9 mouse cellular contexts compared by ENCODE assay signal in genomic region chr2:34903652-34904405, GRCm38 (mm10). TPM values are rescaled to one million over a fixed set of nuclear protein-coding genes. Genes with fewer than 3 reads are reported as not detected.
DNase-seq lines count a peak whose midpoint lies in the region; ATAC-seq lines count a peak whose summit lies in the region.
"Had no signal": no experiment of that assay in that cellular context is flagged by ENCODE, and none has a peak within 500 bp of the region (broad histone marks: within the 10 kb centered on the region; RNA-seq: fewer than 3 reads in every experiment).

No protein-coding gene starts in this region.

- H3K27me3 ChIP-seq in forebrain, embryonic 10.5 days (ENCODE audit: poor library complexity, severe bottlenecking): peaks cover 20% of the 10 kb centered on the region
- H3K27me3 ChIP-seq in forebrain, embryonic 14.5 days (replicated peaks; ENCODE audit: control insufficient read depth, insufficient read depth, low read length): no peaks in the 10 kb centered on the region
- no peaks in the 10 kb centered on the region for H3K27me3 ChIP-seq in neural tube, embryonic 12.5 days (replicated peaks)
- H3K27me3 ChIP-seq in liver, embryonic 12.5 days (replicated peaks): no peaks in the 10 kb centered on the region

- no peaks in the 10 kb centered on the region for H3K9me3 ChIP-seq in forebrain, embryonic 10.5 days
- H3K9me3 ChIP-seq in forebrain, embryonic 14.5 days (replicated peaks; ENCODE audit: control insufficient read depth, low read length): no peaks in the 10 kb centered on the region
- H3K9me3 ChIP-seq in neural tube, embryonic 12.5 days: no peaks in the 10 kb centered on the region
- no peaks in the 10 kb centered on the region for H3K9me3 ChIP-seq in liver, embryonic 12.5 days (replicated peaks)

- peaks cover 29% of the 10 kb centered on the region for H3K4me1 ChIP-seq in forebrain, embryonic 10.5 days
- no peaks in the 10 kb centered on the region; the same call in 1 of the 2 replicates for H3K4me1 ChIP-seq in forebrain, embryonic 14.5 days (ENCODE audit: control insufficient read depth, insufficient read depth, low read length)
- peaks cover 18% of the 10 kb centered on the region for H3K4me1 ChIP-seq in neural tube, embryonic 12.5 days
- peaks cover 39% of the 10 kb centered on the region for H3K4me1 ChIP-seq in liver, embryonic 12.5 days

- H3K36me3 ChIP-seq in forebrain, embryonic 10.5 days (replicated peaks): peaks cover 3% of the 10 kb centered on the region; the same call in 1 of the 2 replicates
- H3K36me3 ChIP-seq in forebrain, embryonic 14.5 days (ENCODE audit: control insufficient read depth, insufficient read depth, low read length): 0 out of 2 replicates have a peak, but pooled peaks cover 3% of the 10 kb centered on the region
- H3K36me3 ChIP-seq in neural tube, embryonic 12.5 days: no peaks in the 10 kb centered on the region
- H3K36me3 ChIP-seq in liver, embryonic 12.5 days: peaks cover 38% of the 10 kb centered on the region

- no peak for ATAC-seq in forebrain, embryonic 14.5 days
- ATAC-seq in neural tube, embryonic 12.5 days (ENCODE audit: low FRiP score, low read depth): no peak
- no peak for ATAC-seq in liver, embryonic 12.5 days
- no peak for ATAC-seq in monocyte, adult 5-6 weeks (replicated peaks; ENCODE audit: insufficient number of reproducible peaks, low FRiP score, low TSS enrichment, poor library complexity, severe bottlenecking)

- peak overlapping the region; percentile 54; the same call in 1 of the 2 replicates for H3K27ac ChIP-seq in forebrain, embryonic 10.5 days
- H3K27ac ChIP-seq in forebrain, embryonic 14.5 days (ENCODE audit: low read depth, low read length): no peak overlapping the region
- H3K27ac ChIP-seq in neural tube, embryonic 12.5 days: no peak overlapping the region
- H3K27ac ChIP-seq in liver, embryonic 12.5 days: peak overlapping the region; percentile 83

- DNase-seq in forebrain, embryonic 10.5 days (ENCODE audit: extremely low spot score, low spot score): no peak
- DNase-seq in forebrain, embryonic 14.5 days (ENCODE audit: low spot score): no peak
- no peak for DNase-seq in neural tube, embryonic 10.5 days (ENCODE audit: extremely low spot score, low spot score)
- DNase-seq in layer of hippocampus, postnatal 14 days (ENCODE audit: low spot score in 2 of 2): no peak
- DNase-seq in urinary bladder, postnatal 36 days (ENCODE audit: low spot score in 2 of 2): no peak
- DNase-seq: thymus, adult 18-20 months had no signal

- H3K4me3 ChIP-seq in forebrain, embryonic 10.5 days: no peak overlapping the region
- no peak overlapping the region for H3K4me3 ChIP-seq in forebrain, embryonic 14.5 days (ENCODE audit: low read depth, low read length)
- H3K4me3 ChIP-seq in neural tube, embryonic 12.5 days: no peak overlapping the region
- H3K4me3 ChIP-seq in liver, embryonic 12.5 days: no peak overlapping the region

- 82% methylated on average over 4 of the region's 4 CpGs for WGBS in forebrain, embryonic 10.5 days
- 84% methylated on average over 4 of the region's 4 CpGs for WGBS in forebrain, embryonic 14.5 days
- WGBS in neural tube, embryonic 12.5 days: 71% methylated on average over 4 of the region's 4 CpGs
- WGBS in liver, embryonic 12.5 days (ENCODE audit: insufficient replicate concordance): 56% methylated on average over 4 of the region's 4 CpGs

- no peak overlapping the region for H3K4me2 ChIP-seq in forebrain, embryonic 14.5 days (ENCODE audit: low read length)
- peak overlapping the region; percentile 64 for H3K4me2 ChIP-seq in neural tube, embryonic 12.5 days (replicated peaks)
- H3K4me2 ChIP-seq in liver, embryonic 12.5 days: peak overlapping the region; percentile 86

- no peak overlapping the region for H3K9ac ChIP-seq in forebrain, embryonic 14.5 days (ENCODE audit: low read length)
- H3K9ac ChIP-seq in neural tube, embryonic 12.5 days: no peak overlapping the region
- peak overlapping the region; percentile 40 for H3K9ac ChIP-seq in liver, embryonic 12.5 days

RNA-seq across cellular contexts. Expression of gene Phf19, which starts 10.0 kb away (rescaled TPM):
- polyA plus RNA-seq in forebrain, embryonic 10.5 days (2016; fragmentation: Nextera tagmentation; extraction: Ambion mirVana): 2.7 and 3.0 TPM in 2 replicates
- polyA plus RNA-seq in forebrain, embryonic 14.5 days (2014; fragmentation: Nextera tagmentation; extraction: Ambion mirVana): 4.7 and 6.2 TPM in 2 replicates
- polyA plus RNA-seq in neural tube, embryonic 12.5 days (2016; fragmentation: Nextera tagmentation; extraction: Ambion mirVana): 1.1 and 1.3 TPM in 2 replicates
- 3.1 and 3.7 TPM in 2 replicates for polyA plus RNA-seq in liver, embryonic 12.5 days (2016; fragmentation: Nextera tagmentation; extraction: Ambion mirVana)
- 1 to 10 TPM; 1.0 to 2.2 TPM for total RNA-seq in layer of hippocampus, postnatal 14 days (2021)
- total RNA-seq in monocyte, adult 5-6 weeks (2017): 1.1 to 5.3 TPM (median 1.4 TPM) in 3 replicates

RNA-seq across cellular contexts. Expression of gene Psmd5, which starts 29.1 kb away (rescaled TPM):
- 127 and 135 TPM in 2 replicates for polyA plus RNA-seq in forebrain, embryonic 10.5 days (2016; fragmentation: Nextera tagmentation; extraction: Ambion mirVana)
- polyA plus RNA-seq in forebrain, embryonic 14.5 days (2014; fragmentation: Nextera tagmentation; extraction: Ambion mirVana): 120 and 129 TPM in 2 replicates
- polyA plus RNA-seq in neural tube, embryonic 12.5 days (2016; fragmentation: Nextera tagmentation; extraction: Ambion mirVana): 94.5 and 94.9 TPM in 2 replicates
- polyA plus RNA-seq in liver, embryonic 12.5 days (2016; fragmentation: Nextera tagmentation; extraction: Ambion mirVana): 103 and 109 TPM in 2 replicates
- 10 to 100 TPM; 37.3 to 42.7 TPM for total RNA-seq in layer of hippocampus, postnatal 14 days (2021)
- 18.7 to 33.4 TPM (median 20.4 TPM) in 3 replicates for total RNA-seq in monocyte, adult 5-6 weeks (2017)

RNA-seq across cellular contexts. Expression of gene Cutal, which starts 29.6 kb away (rescaled TPM):
- polyA plus RNA-seq in forebrain, embryonic 10.5 days (2016; fragmentation: Nextera tagmentation; extraction: Ambion mirVana): 0.06 and 0.26 TPM in 2 replicates
- 0.08 and 0.16 TPM in 2 replicates for polyA plus RNA-seq in forebrain, embryonic 14.5 days (2014; fragmentation: Nextera tagmentation; extraction: Ambion mirVana)
- not detected in 2 replicates for polyA plus RNA-seq in neural tube, embryonic 12.5 days (2016; fragmentation: Nextera tagmentation; extraction: Ambion mirVana)
- polyA plus RNA-seq in liver, embryonic 12.5 days (2016; fragmentation: Nextera tagmentation; extraction: Ambion mirVana): 2.2 and 2.3 TPM in 2 replicates
- 1 to 10 TPM in 1 of 2 experiments, under 1 TPM in 1; 0.65 to 1.0 TPM for total RNA-seq in layer of hippocampus, postnatal 14 days (2021)
- total RNA-seq in monocyte, adult 5-6 weeks (2017): not detected in 3 replicates

RNA-seq across cellular contexts. Expression of gene Traf1, which starts 57.7 kb away (rescaled TPM):
- 0.07 and 0.31 TPM in 2 replicates for polyA plus RNA-seq in forebrain, embryonic 10.5 days (2016; fragmentation: Nextera tagmentation; extraction: Ambion mirVana)
- 0.42 and 0.76 TPM in 2 replicates for polyA plus RNA-seq in forebrain, embryonic 14.5 days (2014; fragmentation: Nextera tagmentation; extraction: Ambion mirVana)
- polyA plus RNA-seq in neural tube, embryonic 12.5 days (2016; fragmentation: Nextera tagmentation; extraction: Ambion mirVana): 0.53 and 0.80 TPM in 2 replicates
- polyA plus RNA-seq in liver, embryonic 12.5 days (2016; fragmentation: Nextera tagmentation; extraction: Ambion mirVana): 0.12 and 0.27 TPM in 2 replicates
- total RNA-seq in layer of hippocampus, postnatal 14 days (2021): 1 to 10 TPM; 1.1 to 3.0 TPM
- 94.2 to 168 TPM (median 96.5 TPM) in 3 replicates for total RNA-seq in monocyte, adult 5-6 weeks (2017)

Comparison
In these comparisons a context has a peak if more than half of its experiments do, and no peak if none do; other contexts are left out.
1. H3K27ac ChIP-seq: peak in forebrain, embryonic 10.5 days (single experiment) and liver, embryonic 12.5 days (single experiment); none in forebrain, embryonic 14.5 days (single experiment) and neural tube, embryonic 12.5 days (single experiment).